Mouse (Mus musculus): ENCODE measurements around the gene Shbg. TPM values are rescaled to one million over a fixed set of nuclear protein-coding genes. Genes with fewer than 3 reads are reported as not detected.
A peak's percentile ranks its signal among the peaks of the same experiment; 100 is the strongest.
"Not testable (repeated sequence)": the region's sequence is repeated elsewhere in the genome, so short reads cannot be mapped to it uniquely, and the experiment has no call there.

Gene Shbg
- polyA plus RNA-seq, 1 experiment from 2014 or later: not detected

GRCm38 (mm10) chr11:69621571-69622268 lies 4.0 kb upstream of the Shbg start, which contains the start of gene Sat2:
Gene Sat2 (plus strand): TSS chr11:69622024.
- H3K27me3 ChIP-seq (replicated peaks; ENCODE audit: control insufficient read depth, insufficient read depth, low read length): no peaks in the 10 kb centered on the region
- 1% methylated on average over 20 of the region's 20 CpGs for WGBS
- H3K9me3 ChIP-seq (ENCODE audit: control insufficient read depth, low read length): no peaks in the 10 kb centered on the region
- H3K36me3 ChIP-seq (ENCODE audit: control insufficient read depth, insufficient read depth, low read length): no peaks in the 10 kb centered on the region
- ATAC-seq (replicated peaks; ENCODE audit: low FRiP score, low TSS enrichment, low read depth): peak; percentile 82
- H3K4me3 ChIP-seq (ENCODE audit: low read depth, low read length): peak within 1 kb of the TSS; percentile 44
- peak within 1 kb of the TSS; percentile 52 for H3K9ac ChIP-seq (ENCODE audit: low read length)
- H3K4me2 ChIP-seq (ENCODE audit: low read length): peak within 1 kb of the TSS; percentile 73
- peak within 1 kb of the TSS; percentile 34 for H3K27ac ChIP-seq (ENCODE audit: low read depth)
- DNase-seq (ENCODE audit: low spot score): peak; percentile 82
- peaks cover 9% of the 10 kb centered on the region for H3K4me1 ChIP-seq (replicated peaks; ENCODE audit: control insufficient read depth, insufficient read depth, low read length)

DNA sequence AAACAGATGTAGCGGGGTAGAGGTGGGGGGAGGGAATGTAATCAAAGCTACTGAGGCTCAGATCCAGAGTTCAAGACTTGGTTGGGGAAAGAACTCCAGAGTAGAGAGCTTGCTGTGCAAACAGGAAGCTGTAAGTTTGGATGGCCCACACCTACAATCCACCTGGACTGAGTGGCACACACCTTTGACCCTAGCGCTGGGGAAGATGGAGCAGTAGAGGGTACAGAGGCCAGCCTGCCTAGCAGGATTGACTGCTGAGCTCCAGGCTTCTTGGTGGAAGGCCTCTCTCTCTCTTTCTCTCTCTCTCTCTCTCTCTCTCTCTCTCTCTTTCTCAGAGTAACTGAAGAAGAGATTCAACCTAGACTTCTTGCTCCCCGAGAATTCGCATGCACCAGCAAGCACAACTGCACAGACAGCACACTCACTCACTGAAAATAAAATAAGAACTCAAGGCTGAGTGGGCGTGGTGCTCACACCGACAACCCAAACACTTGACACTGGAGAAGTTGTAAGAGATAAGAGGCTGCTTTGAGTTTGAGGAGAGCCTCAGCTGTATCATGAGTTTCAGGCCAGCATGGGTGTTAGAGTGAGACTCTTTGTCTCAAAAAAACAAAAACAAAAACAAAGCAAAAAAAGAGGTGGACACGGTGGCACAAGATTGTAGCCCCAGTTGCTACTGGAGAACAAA lies 2.8 kb upstream of the Shbg start:
- DNase-seq (ENCODE audit: low spot score) (no peak), ATAC-seq (replicated peaks; ENCODE audit: low FRiP score, low TSS enrichment, low read depth) (no peak)
- H3K4me1 ChIP-seq (replicated peaks; ENCODE audit: control insufficient read depth, insufficient read depth, low read length): peaks cover 9% of the 10 kb centered on the region
- H3K4me2 ChIP-seq (ENCODE audit: low read length): no peak overlapping the region
- H3K27me3 ChIP-seq (replicated peaks; ENCODE audit: control insufficient read depth, insufficient read depth, low read length): no peaks in the 10 kb centered on the region
- H3K36me3 ChIP-seq (ENCODE audit: control insufficient read depth, insufficient read depth, low read length): no peaks in the 10 kb centered on the region
- H3K27ac ChIP-seq (ENCODE audit: low read depth): no peak overlapping the region
- no peak overlapping the region for H3K9ac ChIP-seq (ENCODE audit: low read length)
- H3K9me3 ChIP-seq (ENCODE audit: control insufficient read depth, low read length): no peaks in the 10 kb centered on the region
- H3K4me3 ChIP-seq (ENCODE audit: low read depth, low read length): no peak overlapping the region
- WGBS: 74% methylated on average over 7 of the region's 7 CpGs

GRCm38 (mm10) chr11:69616781-69617180 lies 924 bp downstream of the Shbg start:
- 56% methylated on average over 10 of the region's 10 CpGs for WGBS
- peaks cover 7% of the 10 kb centered on the region; the same call in 1 of the 2 replicates for H3K4me1 ChIP-seq (replicated peaks; ENCODE audit: control insufficient read depth, insufficient read depth, low read length)
- no peaks in the 10 kb centered on the region for H3K9me3 ChIP-seq (ENCODE audit: control insufficient read depth, low read length)
- no peaks in the 10 kb centered on the region for H3K36me3 ChIP-seq (ENCODE audit: control insufficient read depth, insufficient read depth, low read length)
- no peak for DNase-seq (ENCODE audit: low spot score)
- H3K27me3 ChIP-seq (replicated peaks; ENCODE audit: control insufficient read depth, insufficient read depth, low read length): no peaks in the 10 kb centered on the region
- H3K27ac ChIP-seq (ENCODE audit: low read depth): no peak overlapping the region
- H3K4me3 ChIP-seq (ENCODE audit: low read depth, low read length): no peak overlapping the region
- no peak for ATAC-seq (replicated peaks; ENCODE audit: low FRiP score, low TSS enrichment, low read depth)
- H3K4me2 ChIP-seq (ENCODE audit: low read length): no peak overlapping the region
- H3K9ac ChIP-seq (ENCODE audit: low read length): no peak overlapping the region

- not testable (repeated sequence) for H3K27me3 ChIP-seq (replicated peaks; ENCODE audit: control insufficient read depth, insufficient read depth, low read length); H3K4me1 ChIP-seq (replicated peaks; ENCODE audit: control insufficient read depth, insufficient read depth, low read length); DNase-seq (ENCODE audit: low spot score); H3K27ac ChIP-seq (ENCODE audit: low read depth); ATAC-seq (replicated peaks; ENCODE audit: low FRiP score, low TSS enrichment, low read depth); H3K4me3 ChIP-seq (ENCODE audit: low read depth, low read length); H3K9me3 ChIP-seq (ENCODE audit: control insufficient read depth, low read length); H3K36me3 ChIP-seq (ENCODE audit: control insufficient read depth, insufficient read depth, low read length); H3K9ac ChIP-seq (ENCODE audit: low read length)
- H3K4me2 ChIP-seq (ENCODE audit: low read length): peak overlapping the region; percentile 37; the same call in 1 of the 2 replicates
- 55% methylated on average over 11 of the region's 11 CpGs for WGBS
Measured at GRCm38 (mm10) chr11:69614257-69614588, 3.5 kb downstream of the Shbg start.

DNA sequence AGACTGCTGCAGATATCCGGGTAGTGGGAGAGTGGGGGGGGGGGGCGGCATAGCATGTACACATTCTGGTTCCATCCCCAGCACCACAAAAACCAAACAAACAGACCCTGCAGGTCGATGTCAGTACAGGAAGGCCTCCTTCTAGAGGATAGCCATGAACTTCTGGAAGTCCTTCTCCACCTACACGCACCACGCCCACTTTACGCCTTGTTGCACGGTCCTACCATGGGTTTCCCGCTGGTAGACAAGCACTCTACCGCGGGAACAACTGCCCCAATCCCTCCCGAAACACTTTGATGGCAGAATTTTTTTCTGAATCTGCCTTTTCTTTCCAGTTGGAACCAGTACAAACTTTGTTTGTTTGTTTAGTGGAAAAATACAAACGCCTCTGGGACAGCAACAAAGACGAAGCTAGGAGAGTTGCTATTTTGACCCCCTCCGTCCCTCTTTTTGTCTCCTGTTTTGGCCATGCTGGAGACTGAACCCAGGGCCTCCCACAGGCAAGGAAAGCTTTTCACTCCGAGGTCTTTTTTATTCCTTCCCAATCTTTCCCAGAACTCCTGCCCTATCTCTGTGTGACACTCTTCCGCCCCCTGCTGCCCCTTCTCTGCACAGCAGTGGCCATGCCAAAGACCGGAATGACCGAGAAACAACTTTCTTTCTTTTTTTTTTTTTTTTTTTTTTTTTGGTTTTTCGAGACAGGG lies 4.0 kb downstream of the Shbg start:
- H3K4me2 ChIP-seq (ENCODE audit: low read length): peak overlapping the region; percentile 37
- DNase-seq (ENCODE audit: low spot score): peak; percentile 97
- 0 out of 2 replicates have a peak overlapping the region, but pooled peaks have one; percentile 16 for H3K9ac ChIP-seq (ENCODE audit: low read length)
- no peaks in the 10 kb centered on the region for H3K9me3 ChIP-seq (ENCODE audit: control insufficient read depth, low read length)
- peaks cover 7% of the 10 kb centered on the region; the same call in 1 of the 2 replicates for H3K4me1 ChIP-seq (replicated peaks; ENCODE audit: control insufficient read depth, insufficient read depth, low read length)
- no peak overlapping the region for H3K4me3 ChIP-seq (ENCODE audit: low read depth, low read length)
- WGBS: 13% methylated on average over 19 of the region's 19 CpGs
- peak; percentile 47; the same call in 1 of the 2 replicates for ATAC-seq (replicated peaks; ENCODE audit: low FRiP score, low TSS enrichment, low read depth)
- H3K27me3 ChIP-seq (replicated peaks; ENCODE audit: control insufficient read depth, insufficient read depth, low read length): no peaks in the 10 kb centered on the region
- no peaks in the 10 kb centered on the region for H3K36me3 ChIP-seq (ENCODE audit: control insufficient read depth, insufficient read depth, low read length)
- no peak overlapping the region for H3K27ac ChIP-seq (ENCODE audit: low read depth)

DNA sequence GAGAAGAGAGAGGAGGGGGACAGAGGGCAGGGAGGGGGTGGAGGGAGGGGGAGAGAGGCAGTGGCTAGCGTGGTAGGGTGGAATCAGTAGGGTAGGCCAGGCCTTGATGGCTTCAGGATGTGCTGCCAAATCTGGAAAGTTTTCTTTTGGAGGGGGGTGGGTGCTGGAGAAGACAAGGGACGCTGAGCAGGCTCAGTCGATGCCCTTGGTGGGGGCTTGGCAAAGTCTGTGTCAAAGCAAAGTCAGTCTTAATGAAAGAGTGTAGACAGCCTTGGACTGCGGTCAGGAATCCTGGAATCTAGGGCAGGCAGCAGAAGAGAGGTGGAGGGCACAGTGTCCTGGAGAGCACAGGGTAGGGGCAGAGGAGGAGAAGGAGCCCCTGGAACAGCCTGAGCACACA lies 6.8 kb downstream of the Shbg start:
- Histone ChIP-seq H3K4me1 (replicated peaks; ENCODE audit: control insufficient read depth, insufficient read depth, low read length) (peaks cover 10% of the 10 kb centered on the region; the same call in 1 of the 2 replicates), H3K27ac (ENCODE audit: low read depth) (no peak overlapping the region), H3K36me3 (ENCODE audit: control insufficient read depth, insufficient read depth, low read length) (no peaks in the 10 kb centered on the region), H3K9ac (ENCODE audit: low read length) (no peak overlapping the region), H3K4me3 (ENCODE audit: low read depth, low read length) (no peak overlapping the region), H3K4me2 (ENCODE audit: low read length) (no peak overlapping the region), H3K27me3 (replicated peaks; ENCODE audit: control insufficient read depth, insufficient read depth, low read length) (no peaks in the 10 kb centered on the region), H3K9me3 (ENCODE audit: control insufficient read depth, low read length) (no peaks in the 10 kb centered on the region)
- no peak for DNase-seq (ENCODE audit: low spot score)
- 46% methylated on average over 4 of the region's 4 CpGs for WGBS
- no peak for ATAC-seq (replicated peaks; ENCODE audit: low FRiP score, low TSS enrichment, low read depth)

- H3K4me2 ChIP-seq (ENCODE audit: low read length): no peak overlapping the region
- no peak overlapping the region for H3K9ac ChIP-seq (ENCODE audit: low read length)
- no peak overlapping the region for H3K27ac ChIP-seq (ENCODE audit: low read depth)
- no peak for ATAC-seq (replicated peaks; ENCODE audit: low FRiP score, low TSS enrichment, low read depth)
- no peak overlapping the region for H3K4me3 ChIP-seq (ENCODE audit: low read depth, low read length)
- 0 out of 2 replicates have a peak, but pooled peaks cover 7% of the 10 kb centered on the region for H3K27me3 ChIP-seq (replicated peaks; ENCODE audit: control insufficient read depth, insufficient read depth, low read length)
- H3K4me1 ChIP-seq (replicated peaks; ENCODE audit: control insufficient read depth, insufficient read depth, low read length): peaks cover 17% of the 10 kb centered on the region; the same call in 1 of the 2 replicates
- no peak for DNase-seq (ENCODE audit: low spot score)
- WGBS: 56% methylated on average over 7 of the region's 7 CpGs
- no peaks in the 10 kb centered on the region for H3K36me3 ChIP-seq (ENCODE audit: control insufficient read depth, insufficient read depth, low read length)
- H3K9me3 ChIP-seq (ENCODE audit: control insufficient read depth, low read length): no peaks in the 10 kb centered on the region
Measured at GRCm38 (mm10) chr11:69609416-69609815, 8.3 kb downstream of the Shbg start.

GRCm38 (mm10) chr11:69608525-69608924 lies 9.2 kb downstream of the Shbg start:
- H3K9ac ChIP-seq (ENCODE audit: low read length): no peak overlapping the region
- no peaks in the 10 kb centered on the region for H3K36me3 ChIP-seq (ENCODE audit: control insufficient read depth, insufficient read depth, low read length)

More at GRCm38 (mm10) chr11:69608525-69608924, 9.2 kb downstream of the Shbg start:
- H3K9me3 ChIP-seq (ENCODE audit: control insufficient read depth, low read length): no peaks in the 10 kb centered on the region
- no peak overlapping the region for H3K4me2 ChIP-seq (ENCODE audit: low read length)
- no peak for DNase-seq (ENCODE audit: low spot score)
- no peak for ATAC-seq (replicated peaks; ENCODE audit: low FRiP score, low TSS enrichment, low read depth)
- peaks cover 14% of the 10 kb centered on the region; the same call in 1 of the 2 replicates for H3K4me1 ChIP-seq (replicated peaks; ENCODE audit: control insufficient read depth, insufficient read depth, low read length)
- H3K27ac ChIP-seq (ENCODE audit: low read depth): no peak overlapping the region
- WGBS: 85% methylated on average over 3 of the region's 3 CpGs
- 0 out of 2 replicates have a peak, but pooled peaks cover 11% of the 10 kb centered on the region for H3K27me3 ChIP-seq (replicated peaks; ENCODE audit: control insufficient read depth, insufficient read depth, low read length)
- no peak overlapping the region for H3K4me3 ChIP-seq (ENCODE audit: low read depth, low read length)

All from intestine, embryonic 14.5 days (tissue).